Mouse (Mus musculus): ENCODE measurements around the gene Mtmr2.

Mtmr2 gene

GRCm38 (mm10) chr9:13804480-13804879, 56.3 kb downstream of the Mtmr2 start:
- intact Hi-C loops (cut with DNase I), result no loop called here

DNA sequence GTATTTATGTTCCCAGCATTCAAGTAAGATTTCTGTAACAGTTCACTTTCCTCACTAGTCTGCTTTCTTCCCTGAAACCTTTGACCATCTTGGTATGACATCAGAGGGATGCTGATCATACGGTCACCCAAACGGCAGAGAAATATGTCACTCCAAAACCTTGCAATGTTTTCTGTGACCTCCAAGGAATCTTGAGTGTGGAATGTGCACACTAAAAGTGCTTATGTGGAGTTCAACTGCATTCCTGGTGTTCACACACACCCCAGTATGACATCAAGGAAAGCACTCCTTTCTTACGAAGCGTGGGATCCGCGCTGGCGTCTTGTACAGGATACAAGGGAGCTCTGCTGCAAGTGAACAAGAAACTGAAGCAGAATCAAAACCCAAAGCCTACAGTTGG, 58.6 kb downstream of the Mtmr2 start:
- intact Hi-C loops (cut with DNase I), result no loop called here

DNA sequence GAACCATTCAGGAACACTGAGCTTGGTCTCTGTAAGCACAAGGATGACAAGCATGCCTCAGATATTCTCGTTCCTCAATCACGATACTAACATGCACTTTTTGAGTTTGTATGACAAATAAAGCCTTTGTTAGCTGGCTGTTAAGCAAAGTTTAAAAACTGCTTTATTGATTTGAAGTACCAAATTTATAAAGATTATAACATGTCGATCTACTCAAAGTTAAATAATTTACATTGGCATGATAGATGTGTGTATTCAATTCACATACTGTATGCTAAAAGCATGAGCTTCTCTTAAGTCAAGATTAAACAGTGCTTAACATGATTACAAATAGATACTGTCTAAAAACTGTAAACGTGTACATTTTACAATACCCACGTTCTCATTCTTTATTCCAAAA, 59.4 kb downstream of the Mtmr2 start:
- intact Hi-C loops (cut with DNase I), result no loop called here

- intact Hi-C loops (cut with DNase I), result no loop called here
These were observed 61.7 kb downstream of the Mtmr2 start for GRCm38 (mm10) chr9:13809937-13810336.

GRCm38 (mm10) chr9:13818369-13818768, 70.2 kb downstream of the Mtmr2 start:
- intact Hi-C loops (cut with DNase I), result no loop called here

DNA sequence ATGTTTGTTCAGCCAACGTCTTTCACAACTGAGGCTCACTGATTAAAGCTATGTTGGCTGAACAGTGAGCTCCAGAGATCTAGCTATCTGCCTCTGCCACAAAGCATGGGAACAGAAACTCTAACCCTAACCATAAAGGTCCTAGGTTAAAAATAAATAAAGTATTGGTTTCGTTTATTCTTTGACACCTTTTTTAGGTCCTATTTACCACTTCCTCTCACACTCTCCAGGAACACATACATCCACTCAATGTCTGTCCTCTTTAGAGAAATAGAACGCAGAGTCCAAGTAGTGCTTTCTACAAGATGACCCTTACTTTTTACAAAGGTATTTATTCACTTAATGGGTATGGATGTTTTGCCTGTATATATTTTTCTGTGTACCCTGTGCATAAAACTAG, 72.6 kb downstream of the Mtmr2 start:
- intact Hi-C loops (cut with DNase I), result loop anchor here (10.0 kb wide), 1 partner anchor 586 kb away; no protein-coding TSS in a partner anchor

- intact Hi-C loops (cut with DNase I), result loop anchor here (10.0 kb wide), 1 partner anchor 591 kb away; no protein-coding TSS in a partner anchor
These were observed 77.7 kb downstream of the Mtmr2 start for GRCm38 (mm10) chr9:13825896-13826295.

DNA sequence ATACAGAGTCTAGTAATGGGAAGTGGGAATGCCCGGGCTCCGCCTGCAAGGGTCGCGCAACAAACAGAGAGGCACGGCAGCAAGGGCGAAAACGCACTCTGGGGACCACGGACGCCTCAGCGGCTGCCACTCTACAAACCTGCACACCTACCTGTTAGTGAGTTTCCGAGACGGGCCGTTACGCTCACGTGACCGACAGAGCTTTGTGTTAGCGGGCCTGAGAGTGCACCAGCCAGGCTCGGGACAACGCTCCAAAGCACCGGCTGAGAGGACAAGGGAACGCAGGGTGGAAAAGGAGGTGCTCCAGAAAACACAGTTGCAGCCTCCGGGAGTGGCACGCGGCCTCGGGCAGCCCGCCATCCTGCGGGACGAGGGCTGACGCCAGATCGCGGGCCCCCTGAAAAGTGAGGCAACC, 78.2 kb downstream of the Mtmr2 start:
- intact Hi-C loops (cut with DNase I), result loop anchor here (10.0 kb wide), 1 partner anchor 592 kb away; no protein-coding TSS in a partner anchor

- intact Hi-C loops (cut with DNase I), result loop anchor here (10.0 kb wide), 1 partner anchor 592 kb away; no protein-coding TSS in a partner anchor
These were observed 78.7 kb downstream of the Mtmr2 start, which contains the start of gene Cep57 for GRCm38 (mm10) chr9:13826832-13827405. Gene Cep57, minus strand, starts transcription at chr9:13827107.

- intact Hi-C loops (cut with DNase I), result loop anchor here (10.0 kb wide), 1 partner anchor 593 kb away; no protein-coding TSS in a partner anchor
These were observed 79.3 kb downstream of the Mtmr2 start, which contains the start of gene Fam76b for GRCm38 (mm10) chr9:13827406-13828086. Gene Fam76b, plus strand, starts transcription at chr9:13827716.

- intact Hi-C loops (cut with DNase I), result loop anchor here (10.0 kb wide), 1 partner anchor 593 kb away; no protein-coding TSS in a partner anchor
These were observed 79.9 kb downstream of the Mtmr2 start for GRCm38 (mm10) chr9:13828087-13828441.

- intact Hi-C loops (cut with DNase I), result no loop called here
These were observed 87.0 kb downstream of the Mtmr2 start for GRCm38 (mm10) chr9:13835256-13835655.

GRCm38 (mm10) chr9:13836726-13837125, 88.5 kb downstream of the Mtmr2 start:
- intact Hi-C loops (cut with DNase I), result no loop called here

GRCm38 (mm10) chr9:13847591-13847990, 99.4 kb downstream of the Mtmr2 start:
- intact Hi-C loops (cut with DNase I), result loop anchor here (5.0 kb wide), 1 partner anchor 495 kb away; no protein-coding TSS in a partner anchor

DNA sequence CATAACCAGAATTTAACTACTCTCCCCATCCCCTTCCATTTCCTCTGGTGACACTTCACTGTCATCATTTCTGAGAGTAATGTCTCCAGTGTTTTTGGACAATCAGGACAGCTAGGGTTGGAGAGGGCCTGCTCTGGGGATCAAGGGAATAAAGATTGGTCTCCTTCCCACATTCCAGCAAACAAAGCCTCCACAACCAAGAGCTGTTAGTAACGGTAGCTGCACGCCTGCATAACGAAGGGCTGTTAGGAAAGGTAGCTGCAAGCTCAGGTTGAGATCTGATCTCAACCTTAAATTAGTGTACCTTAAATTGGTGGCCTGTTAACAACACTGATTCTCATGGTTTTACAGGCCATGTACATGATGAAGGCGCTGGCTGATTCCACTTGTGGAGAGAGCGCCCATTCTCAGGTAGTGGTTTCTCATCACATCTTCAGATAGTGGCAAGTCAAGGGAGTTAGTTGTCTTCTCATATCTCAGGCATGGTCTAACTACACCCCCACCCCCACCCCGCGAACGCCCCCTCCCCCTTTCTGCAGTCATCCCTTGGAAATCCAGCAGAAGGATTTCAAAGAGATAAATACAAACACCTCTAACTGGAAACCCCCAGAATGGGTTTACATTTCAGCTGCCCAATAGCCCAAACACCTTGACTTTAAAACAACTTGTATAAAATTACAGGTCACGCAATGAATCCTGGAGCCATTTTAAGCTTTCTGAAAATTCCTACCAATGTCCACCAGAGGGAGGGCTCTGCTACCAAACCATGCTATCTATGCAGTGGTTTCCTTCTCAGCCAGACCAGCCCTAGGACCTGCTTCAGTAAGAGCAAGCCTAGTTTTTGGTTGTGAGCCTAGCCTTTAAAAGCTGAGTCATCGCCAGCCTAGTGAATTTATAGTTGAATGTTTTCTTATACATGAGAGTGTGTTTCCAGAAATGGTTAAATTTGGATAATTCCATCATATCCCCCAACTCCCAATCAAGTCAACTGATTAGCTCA, 100.6 kb downstream of the Mtmr2 start:
- intact Hi-C loops (cut with DNase I), result loop anchor here (5.0 kb wide), 1 partner anchor 494 kb away; no protein-coding TSS in a partner anchor

DNA sequence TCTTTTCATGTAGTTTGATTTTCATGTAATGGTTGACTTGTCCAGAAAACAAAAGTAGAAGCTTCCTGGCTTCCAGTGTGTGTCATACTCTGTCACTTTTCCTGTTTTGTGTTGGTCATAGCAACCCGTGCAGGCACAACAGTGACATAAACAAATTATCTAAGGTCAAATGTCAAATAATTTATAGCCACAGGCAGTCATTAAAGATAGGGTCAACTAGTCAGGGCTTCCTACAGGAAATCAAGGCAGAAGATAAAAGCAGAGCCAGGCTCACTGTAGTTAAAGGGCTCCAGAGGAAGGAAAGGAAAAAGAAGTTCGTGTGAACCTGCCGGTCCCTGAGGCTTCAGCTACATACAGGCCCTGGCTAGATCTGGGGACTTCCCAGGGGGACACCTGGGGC, 105.7 kb downstream of the Mtmr2 start:
- intact Hi-C loops (cut with DNase I), result no loop called here
